Mouse (Mus musculus): ENCODE results near the gene Lamb3.

The Lamb3 gene

GRCm38 (mm10) chr1:193278414-193279045 is 71.0 kb downstream of the Lamb3 start:
- DNase-seq (ENCODE audit: low spot score in 2 of 2): no peak

- DNase-seq (ENCODE audit: low spot score in 2 of 2): no peak
Measured at GRCm38 (mm10) chr1:193279492-193279891, 72.0 kb downstream of the Lamb3 start.

GRCm38 (mm10) chr1:193281344-193281743 is 73.8 kb downstream of the Lamb3 start:
- DNase-seq (ENCODE audit: low spot score in 2 of 2): no peak

- no peak for DNase-seq (ENCODE audit: low spot score in 2 of 2)
Measured at GRCm38 (mm10) chr1:193284228-193284779, 76.8 kb downstream of the Lamb3 start.

- peak; percentile 41 to 44 for DNase-seq (ENCODE audit: low spot score in 2 of 2)
Measured at GRCm38 (mm10) chr1:193285766-193286325, 78.3 kb downstream of the Lamb3 start.

- no peak for DNase-seq (ENCODE audit: low spot score in 2 of 2)
Measured at GRCm38 (mm10) chr1:193287578-193287977, 80.1 kb downstream of the Lamb3 start.

GRCm38 (mm10) chr1:193289076-193289475 is 81.6 kb downstream of the Lamb3 start:
- DNase-seq (ENCODE audit: low spot score in 2 of 2): no peak

- no peak for DNase-seq (ENCODE audit: low spot score in 2 of 2)
Measured at GRCm38 (mm10) chr1:193289914-193290313, 82.4 kb downstream of the Lamb3 start.

GRCm38 (mm10) chr1:193290686-193291085 is 83.2 kb downstream of the Lamb3 start:
- DNase-seq (ENCODE audit: low spot score in 2 of 2): no peak

- DNase-seq (ENCODE audit: low spot score in 2 of 2): no peak
Measured at GRCm38 (mm10) chr1:193293039-193293438, 85.5 kb downstream of the Lamb3 start.

- no peak for DNase-seq (ENCODE audit: low spot score in 2 of 2)
Measured at GRCm38 (mm10) chr1:193293926-193294325, 86.4 kb downstream of the Lamb3 start.

- no peak for DNase-seq (ENCODE audit: low spot score in 2 of 2)
Measured at GRCm38 (mm10) chr1:193295920-193296319, 88.4 kb downstream of the Lamb3 start.

GRCm38 (mm10) chr1:193298141-193298765 is 90.8 kb downstream of the Lamb3 start:
- DNase-seq (ENCODE audit: low spot score in 2 of 2): no peak

- no peak for DNase-seq (ENCODE audit: low spot score in 2 of 2)
Measured at GRCm38 (mm10) chr1:193299995-193300394, 92.5 kb downstream of the Lamb3 start.

GRCm38 (mm10) chr1:193301216-193302092 is 94.0 kb downstream of the Lamb3 start:
- DNase-seq (ENCODE audit: low spot score in 2 of 2): no peak

GRCm38 (mm10) chr1:193302093-193302405 is 94.5 kb downstream of the Lamb3 start:
- DNase-seq (ENCODE audit: low spot score in 2 of 2): no peak

- no peak for DNase-seq (ENCODE audit: low spot score in 2 of 2)
Measured at GRCm38 (mm10) chr1:193303096-193303495, 95.6 kb downstream of the Lamb3 start.

GRCm38 (mm10) chr1:193305386-193305785 is 97.9 kb downstream of the Lamb3 start:
- DNase-seq (ENCODE audit: low spot score in 2 of 2): no peak

- no peak for DNase-seq (ENCODE audit: low spot score in 2 of 2)
Measured at GRCm38 (mm10) chr1:193306832-193307231, 99.3 kb downstream of the Lamb3 start.

GRCm38 (mm10) chr1:193309785-193310518 is 102.5 kb downstream of the Lamb3 start:
- DNase-seq (ENCODE audit: low spot score in 2 of 2): no peak

GRCm38 (mm10) chr1:193310519-193311085 is 103.1 kb downstream of the Lamb3 start:
- DNase-seq (ENCODE audit: low spot score in 2 of 2): no peak

All from thymus, postnatal 10 days (tissue).